Mouse (Mus musculus): ENCODE results near the gene Lamc2.

DNA sequence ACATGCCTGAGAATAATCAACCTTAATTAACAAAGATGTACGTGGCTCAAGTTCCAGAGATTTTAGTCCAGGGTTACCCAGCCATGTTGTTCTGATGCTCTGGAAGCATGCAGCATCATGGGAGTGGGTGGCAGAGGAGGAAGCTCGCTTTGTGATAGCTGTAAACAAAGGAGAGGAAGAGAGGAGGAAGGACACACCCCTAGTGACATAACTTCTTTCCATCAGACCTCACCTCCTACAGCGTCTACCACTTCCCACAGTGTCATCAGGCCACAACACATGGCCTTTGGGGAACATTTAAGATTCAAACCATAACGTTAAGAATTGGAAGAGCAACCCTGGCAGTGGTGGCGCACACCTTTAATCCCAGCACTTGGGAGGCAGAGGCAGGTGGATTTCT is 98.5 kb downstream of the Lamc2 start:
- no peak for TF ChIP-seq POLR2A (IDR thresholded peaks at IDR 0.05; ENCODE audit: borderline replicate concordance, extremely low read depth, low read depth, low read length)
- TF ChIP-seq CTCF (IDR thresholded peaks at IDR 0.05; ENCODE audit: insufficient read depth, low read length): no peak

Measured in lung, adult 2 months (tissue).